Mouse (Mus musculus) B cell, adult 2 months (primary cell): ENCODE measurements at regions not wholly inside any gene's neighbourhood (a gene's known extent, or its start where the extent isn't known, plus 50 kb on each side); places are given as distances from the start of the nearest gene placed in this dataset.

Experiments
- DNase-seq, 2 experiments: peaks; one replicate each; pipeline ENCODE4 v3.0.0; 2022

GRCm38 (mm10) chr4:142855635-142856034 is 357.2 kb downstream of the Prdm2 start:
- DNase-seq: no peak

- DNase-seq: no peak
Measured at GRCm38 (mm10) chr4:142853924-142854323, 358.9 kb downstream of the Prdm2 start.

GRCm38 (mm10) chr4:142845066-142845696 is 367.6 kb downstream of the Prdm2 start:
- no peak for DNase-seq

- DNase-seq: no peak
Measured at GRCm38 (mm10) chr4:142839540-142839939, 373.3 kb downstream of the Prdm2 start.

- no peak for DNase-seq
Measured at GRCm38 (mm10) chr4:142838363-142838964, 374.3 kb downstream of the Prdm2 start.

GRCm38 (mm10) chr4:142837636-142838035 is 375.2 kb downstream of the Prdm2 start:
- no peak for DNase-seq

GRCm38 (mm10) chr4:142829711-142830110 is 383.1 kb downstream of the Prdm2 start:
- DNase-seq: no peak

- no peak for DNase-seq
Measured at GRCm38 (mm10) chr4:142828969-142829368, 383.8 kb downstream of the Prdm2 start.

GRCm38 (mm10) chr4:142826250-142826893 is 386.4 kb downstream of the Prdm2 start:
- DNase-seq: no peak

GRCm38 (mm10) chr4:142825786-142826185 is 387.0 kb downstream of the Prdm2 start:
- DNase-seq: no peak

GRCm38 (mm10) chr4:142818440-142818839 is 394.4 kb downstream of the Prdm2 start:
- no peak for DNase-seq

- DNase-seq: no peak
Measured at GRCm38 (mm10) chr4:142816986-142817385, 395.8 kb downstream of the Prdm2 start.

GRCm38 (mm10) chr4:142803819-142804218 is 409.0 kb downstream of the Prdm2 start:
- DNase-seq: no peak

- DNase-seq: no peak
Measured at GRCm38 (mm10) chr4:142799291-142799690, 413.5 kb downstream of the Prdm2 start.

- no peak for DNase-seq
Measured at GRCm38 (mm10) chr4:142798834-142799233, 414.0 kb downstream of the Prdm2 start.

GRCm38 (mm10) chr4:142792606-142792970 is 420.2 kb downstream of the Prdm2 start:
- DNase-seq: no peak

- DNase-seq: no peak
Measured at GRCm38 (mm10) chr4:142791823-142792605, 420.8 kb downstream of the Prdm2 start.

- DNase-seq: no peak
Measured at GRCm38 (mm10) chr4:142789048-142789447, 423.7 kb downstream of the Prdm2 start.

- DNase-seq: no peak
Measured at GRCm38 (mm10) chr4:142785386-142785785, 427.4 kb downstream of the Prdm2 start.

GRCm38 (mm10) chr4:142776711-142777411 is 435.9 kb downstream of the Prdm2 start:
- DNase-seq: no peak

- DNase-seq: no peak
Measured at GRCm38 (mm10) chr4:142775023-142775422, 437.8 kb downstream of the Prdm2 start.

- DNase-seq: no peak
Measured at GRCm38 (mm10) chr4:142773651-142774151, 439.1 kb downstream of the Prdm2 start.
